Mouse (Mus musculus): Measurements from ENCODE around the gene Urad. TPM values are rescaled to one million over a fixed set of nuclear protein-coding genes. Genes with fewer than 3 reads are reported as not detected.

The Urad gene
- polyA plus RNA-seq, 1 experiment = not detected

GRCm38 (mm10) chr5:147323237-147323917 is 1.1 kb upstream of the Urad start:
- H3K27me3 ChIP-seq (ENCODE audit: control insufficient read depth, insufficient read depth, insufficient read length) = peaks cover 31% of the 10 kb centered on the region
- no peaks in the 10 kb centered on the region for H3K79me3 ChIP-seq (ENCODE audit: low read depth)
- H3K79me2 ChIP-seq (ENCODE audit: control insufficient read depth, insufficient read depth) = no peaks in the 10 kb centered on the region
- TF ChIP-seq MAX (IDR thresholded peaks at IDR 0.05) (no peak), MYOD1 (IDR thresholded peaks at IDR 0.05; ENCODE audit: control insufficient read depth, insufficient read length, low read depth) (no peak), FOSL1 (IDR thresholded peaks at IDR 0.05; ENCODE audit: insufficient read depth, low read length, poor library complexity, severe bottlenecking) (no peak), CTCF (IDR thresholded peaks at IDR 0.05; ENCODE audit: control insufficient read depth, insufficient read depth, insufficient read length) (peak; percentile 53), CEBPB (IDR thresholded peaks at IDR 0.05; ENCODE audit: low read depth) (no peak), MYOG (IDR thresholded peaks at IDR 0.05; ENCODE audit: control insufficient read depth, extremely low read depth, insufficient read length) (no peak), USF1 (IDR thresholded peaks at IDR 0.05; ENCODE audit: low read depth) (no peak)
- no peak overlapping the region for H3ac ChIP-seq (ENCODE audit: control insufficient read depth, insufficient read length, low read depth)
- no peak overlapping the region for H3K4me3 ChIP-seq (ENCODE audit: insufficient read depth, poor library complexity, severe bottlenecking)
- H3K36me3 ChIP-seq (ENCODE audit: control insufficient read depth, insufficient read depth) = no peaks in the 10 kb centered on the region

DNA sequence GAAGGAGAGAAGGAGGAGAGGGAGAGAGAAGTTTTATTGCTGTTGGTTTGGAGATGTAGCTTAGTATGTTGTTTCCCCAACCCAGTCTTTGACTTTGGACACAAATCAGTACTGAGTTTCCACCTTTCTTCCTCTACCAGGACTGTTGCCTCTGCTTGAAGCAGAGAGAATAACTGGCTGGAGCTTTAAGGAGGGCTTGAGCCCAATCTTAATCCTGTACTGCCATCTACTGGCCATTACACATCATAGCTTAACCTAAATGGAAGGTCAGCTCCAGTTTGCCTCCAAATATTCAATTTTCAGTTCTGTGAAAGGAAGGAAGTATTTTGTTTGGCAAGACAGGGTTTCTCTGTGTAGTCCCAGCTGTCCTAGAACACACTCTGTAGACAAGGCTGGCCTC is 2.6 kb downstream of the Urad start:
- Histone ChIP-seq H3K27me3 (ENCODE audit: control insufficient read depth, insufficient read depth, insufficient read length) (peaks cover 22% of the 10 kb centered on the region), H3ac (ENCODE audit: control insufficient read depth, insufficient read length, low read depth) (no peak overlapping the region), H3K36me3 (ENCODE audit: control insufficient read depth, insufficient read depth) (no peaks in the 10 kb centered on the region), H3K4me3 (ENCODE audit: insufficient read depth, poor library complexity, severe bottlenecking) (no peak overlapping the region), H3K79me2 (ENCODE audit: control insufficient read depth, insufficient read depth) (no peaks in the 10 kb centered on the region), H3K79me3 (ENCODE audit: low read depth) (no peaks in the 10 kb centered on the region)
- TF ChIP-seq CEBPB (IDR thresholded peaks at IDR 0.05; ENCODE audit: low read depth) (no peak), USF1 (IDR thresholded peaks at IDR 0.05; ENCODE audit: low read depth) (no peak), MYOG (IDR thresholded peaks at IDR 0.05; ENCODE audit: control insufficient read depth, extremely low read depth, insufficient read length) (no peak), MAX (IDR thresholded peaks at IDR 0.05) (no peak), FOSL1 (IDR thresholded peaks at IDR 0.05; ENCODE audit: insufficient read depth, low read length, poor library complexity, severe bottlenecking) (no peak), CTCF (IDR thresholded peaks at IDR 0.05; ENCODE audit: control insufficient read depth, insufficient read depth, insufficient read length) (no peak), MYOD1 (IDR thresholded peaks at IDR 0.05; ENCODE audit: control insufficient read depth, insufficient read length, low read depth) (no peak)

DNA sequence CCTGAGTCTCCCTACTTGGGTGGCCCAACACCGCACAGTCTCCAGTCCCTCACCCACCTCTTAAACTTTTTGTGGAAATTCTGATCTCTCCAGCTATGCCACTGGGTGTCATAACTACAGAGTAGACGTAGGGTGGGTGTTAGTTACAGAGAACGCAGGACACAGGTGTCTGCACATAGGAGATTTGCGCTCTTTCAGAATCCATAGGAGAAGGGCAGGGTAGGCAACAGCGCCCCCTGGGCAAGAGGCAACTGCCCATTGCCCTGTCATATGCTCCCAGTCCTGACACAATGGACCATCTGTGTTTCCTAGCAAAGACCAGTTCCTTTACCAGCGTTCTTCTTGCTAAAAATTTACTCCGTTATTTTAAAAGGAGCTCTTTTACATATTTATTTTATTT is 4.2 kb downstream of the Urad start:
- H3ac ChIP-seq (ENCODE audit: control insufficient read depth, insufficient read length, low read depth) = no peak overlapping the region
- peaks cover 30% of the 10 kb centered on the region for H3K27me3 ChIP-seq (ENCODE audit: control insufficient read depth, insufficient read depth, insufficient read length)
- H3K79me3 ChIP-seq (ENCODE audit: low read depth) = no peaks in the 10 kb centered on the region
- H3K79me2 ChIP-seq (ENCODE audit: control insufficient read depth, insufficient read depth) = no peaks in the 10 kb centered on the region
- H3K36me3 ChIP-seq (ENCODE audit: control insufficient read depth, insufficient read depth) = no peaks in the 10 kb centered on the region
- TF ChIP-seq CTCF (IDR thresholded peaks at IDR 0.05; ENCODE audit: control insufficient read depth, insufficient read depth, insufficient read length) (peak; percentile 50), FOSL1 (IDR thresholded peaks at IDR 0.05; ENCODE audit: insufficient read depth, low read length, poor library complexity, severe bottlenecking) (no peak)
- H3K4me3 ChIP-seq (ENCODE audit: insufficient read depth, poor library complexity, severe bottlenecking) = no peak overlapping the region

DNA sequence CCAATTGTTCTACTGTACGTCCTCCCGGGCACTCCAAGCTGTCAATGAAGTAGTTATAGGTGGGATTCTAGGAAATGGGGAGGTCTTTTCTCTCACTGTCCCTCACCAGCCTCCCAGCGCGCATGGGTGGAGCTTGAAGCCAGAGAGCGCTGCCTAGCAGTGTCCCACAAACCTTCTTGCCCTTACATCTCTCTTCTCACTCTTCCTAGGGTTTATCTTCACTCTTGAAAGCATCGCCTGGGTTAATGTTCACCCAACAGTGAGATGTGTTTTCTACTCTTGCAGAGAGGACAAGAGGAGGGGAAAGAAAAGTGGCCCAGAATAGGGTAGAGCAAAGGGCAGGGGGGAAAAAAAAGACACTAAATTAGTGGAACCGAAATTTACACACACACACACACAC is 4.9 kb downstream of the Urad start:
- TF ChIP-seq CEBPB (IDR thresholded peaks at IDR 0.05; ENCODE audit: low read depth) (no peak), MYOD1 (IDR thresholded peaks at IDR 0.05; ENCODE audit: control insufficient read depth, insufficient read length, low read depth) (no peak), USF1 (IDR thresholded peaks at IDR 0.05; ENCODE audit: low read depth) (no peak), MYOG (IDR thresholded peaks at IDR 0.05; ENCODE audit: control insufficient read depth, extremely low read depth, insufficient read length) (no peak), FOSL1 (IDR thresholded peaks at IDR 0.05; ENCODE audit: insufficient read depth, low read length, poor library complexity, severe bottlenecking) (no peak), MAX (IDR thresholded peaks at IDR 0.05) (no peak), CTCF (IDR thresholded peaks at IDR 0.05; ENCODE audit: control insufficient read depth, insufficient read depth, insufficient read length) (no peak)
- Histone ChIP-seq H3K79me3 (ENCODE audit: low read depth) (no peaks in the 10 kb centered on the region), H3K27me3 (ENCODE audit: control insufficient read depth, insufficient read depth, insufficient read length) (peaks cover 27% of the 10 kb centered on the region), H3K36me3 (ENCODE audit: control insufficient read depth, insufficient read depth) (no peaks in the 10 kb centered on the region), H3K79me2 (ENCODE audit: control insufficient read depth, insufficient read depth) (no peaks in the 10 kb centered on the region), H3ac (ENCODE audit: control insufficient read depth, insufficient read length, low read depth) (no peak overlapping the region), H3K4me3 (ENCODE audit: insufficient read depth, poor library complexity, severe bottlenecking) (no peak overlapping the region)

DNA sequence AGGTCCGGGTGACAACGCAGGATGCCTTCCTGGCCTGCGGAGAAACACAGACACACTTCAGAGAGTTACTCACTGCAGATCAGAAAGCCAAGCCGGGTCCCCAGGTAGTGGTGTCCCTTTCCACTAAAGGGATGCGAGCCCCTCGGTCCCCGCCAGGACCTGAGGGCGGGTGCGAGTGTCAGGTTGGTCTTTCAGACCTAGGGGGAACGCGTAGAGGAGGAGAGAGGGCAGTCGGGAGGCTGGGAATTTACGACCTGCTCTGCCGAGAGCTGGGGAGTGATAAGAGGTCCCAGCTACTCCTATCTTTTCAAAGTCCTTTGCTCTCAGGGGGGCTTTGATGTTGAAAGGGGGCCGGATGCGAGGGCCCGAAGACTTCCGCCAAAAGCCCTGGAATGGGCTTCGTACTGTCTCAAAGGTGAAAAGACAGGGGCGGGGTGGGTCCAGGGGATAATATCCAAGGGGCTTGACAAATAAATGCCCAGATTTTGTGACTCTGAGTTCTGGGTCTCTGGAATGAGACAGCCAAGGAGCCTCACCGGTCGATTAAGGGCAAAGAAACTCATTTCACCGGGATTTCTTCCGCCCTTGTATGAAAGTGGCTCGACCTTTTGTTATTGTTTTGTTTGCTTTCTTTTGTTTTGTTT is 6.7 kb downstream of the Urad start:
- Histone ChIP-seq H3K79me3 (ENCODE audit: low read depth) (no peaks in the 10 kb centered on the region), H3K79me2 (ENCODE audit: control insufficient read depth, insufficient read depth) (no peaks in the 10 kb centered on the region), H3K4me3 (ENCODE audit: insufficient read depth, poor library complexity, severe bottlenecking) (no peak overlapping the region), H3K27me3 (ENCODE audit: control insufficient read depth, insufficient read depth, insufficient read length) (peaks cover 20% of the 10 kb centered on the region), H3K36me3 (ENCODE audit: control insufficient read depth, insufficient read depth) (no peaks in the 10 kb centered on the region), H3ac (ENCODE audit: control insufficient read depth, insufficient read length, low read depth) (no peak overlapping the region)
- TF ChIP-seq MYOG (IDR thresholded peaks at IDR 0.05; ENCODE audit: control insufficient read depth, extremely low read depth, insufficient read length) = no peak
- no peak for TF ChIP-seq MAX (IDR thresholded peaks at IDR 0.05)

Measured in C2C12 (cell line).